Mouse (Mus musculus): ENCODE data around the gene Ints5. TPM values are rescaled to one million over a fixed set of nuclear protein-coding genes. Genes with fewer than 3 reads are reported as not detected.

The Ints5 gene
- total and polyA plus RNA-seq, 2 experiments from 2014 or later, result 26.8 to 29.9 TPM

GRCm38 (mm10) chr19:8946929-8947328 lies 54.1 kb downstream of the Ints5 start:
- no peak for TF ChIP-seq CTCF (IDR thresholded peaks at IDR 0.05; ENCODE audit: low read depth)
- Histone ChIP-seq H3K27ac (ENCODE audit: low read depth, low read length) (no peak overlapping the region), H3K9me3 (ENCODE audit: low read length) (no peaks in the 10 kb centered on the region), H3K27me3 (ENCODE audit: insufficient read depth, low read length) (no peaks in the 10 kb centered on the region), H3K4me3 (ENCODE audit: low read depth, low read length) (no peak overlapping the region), H3K4me1 (ENCODE audit: insufficient read depth) (peaks cover 9% of the 10 kb centered on the region; the same call in 1 of the 2 replicates), H3K9ac (no peak overlapping the region), H3K36me3 (ENCODE audit: insufficient read depth) (peaks cover 71% of the 10 kb centered on the region), H3K4me2 (ENCODE audit: low read depth) (no peak overlapping the region)
- DNase-seq (no peak), ATAC-seq (no peak)
- 95% methylated on average over 7 of the region's 7 CpGs for WGBS

Small RNA genes within 50 kb of the gene (microRNA-seq; reads per million reads assigned to microRNA genes)
- 0 to 0.24 reads per million in 2 experiments for gene Mir5136

Other genes with a start within 250 kb of the Ints5 start
Only the 30 nearest of the 33 such genes appear.
- gene Slc3a2, start 169.6 kb upstream of the Ints5 start, total RNA-seq (2014; rRNA removed), result 107 and 116 TPM in 2 replicates
- 247 and 256 TPM in 2 replicates for gene Slc3a2, start 169.6 kb upstream of the Ints5 start, polyA plus RNA-seq (2015; fragmentation: Nextera tagmentation; extraction: Ambion mirVana)
- 74.1 and 85.9 TPM in 2 replicates for gene Wdr74, start 157.2 kb upstream of the Ints5 start, total RNA-seq (2014; rRNA removed)
- 98.7 and 113 TPM in 2 replicates for gene Wdr74, start 157.2 kb upstream of the Ints5 start, polyA plus RNA-seq (2015; fragmentation: Nextera tagmentation; extraction: Ambion mirVana)
- not detected in 2 replicates for gene 1700092M07Rik, start 152.3 kb upstream of the Ints5 start, total RNA-seq (2014; rRNA removed)
- 0.65 and 0.67 TPM in 2 replicates for gene 1700092M07Rik, start 152.3 kb upstream of the Ints5 start, polyA plus RNA-seq (2015; fragmentation: Nextera tagmentation; extraction: Ambion mirVana)
- gene Stx5a, start 151.6 kb upstream of the Ints5 start, total RNA-seq (2014; rRNA removed), result 130 and 140 TPM in 2 replicates
- 86.4 and 97.6 TPM in 2 replicates for gene Stx5a, start 151.6 kb upstream of the Ints5 start, polyA plus RNA-seq (2015; fragmentation: Nextera tagmentation; extraction: Ambion mirVana)
- gene Nxf1, start 135.9 kb upstream of the Ints5 start, total RNA-seq (2014; rRNA removed), result 81.7 and 114 TPM in 2 replicates
- gene Nxf1, start 135.9 kb upstream of the Ints5 start, polyA plus RNA-seq (2015; fragmentation: Nextera tagmentation; extraction: Ambion mirVana), result 97.1 and 97.9 TPM in 2 replicates
- gene Tmem223, start 122.0 kb upstream of the Ints5 start, total RNA-seq (2014; rRNA removed), result 236 and 241 TPM in 2 replicates
- 269 and 334 TPM in 2 replicates for gene Tmem223, start 122.0 kb upstream of the Ints5 start, polyA plus RNA-seq (2015; fragmentation: Nextera tagmentation; extraction: Ambion mirVana)
- gene Tmem179b, start 118.5 kb upstream of the Ints5 start, total RNA-seq (2014; rRNA removed), result 17.4 and 19.6 TPM in 2 replicates
- gene Tmem179b, start 118.5 kb upstream of the Ints5 start, polyA plus RNA-seq (2015; fragmentation: Nextera tagmentation; extraction: Ambion mirVana), result 22.4 and 22.6 TPM in 2 replicates
- 27.2 and 31.7 TPM in 2 replicates for gene Taf6l, start 106.6 kb upstream of the Ints5 start, total RNA-seq (2014; rRNA removed)
- 25.1 and 25.2 TPM in 2 replicates for gene Taf6l, start 106.6 kb upstream of the Ints5 start, polyA plus RNA-seq (2015; fragmentation: Nextera tagmentation; extraction: Ambion mirVana)
- gene Polr2g, start 94.4 kb upstream of the Ints5 start, total RNA-seq (2014; rRNA removed), result 89.3 and 99.3 TPM in 2 replicates
- gene Polr2g, start 94.4 kb upstream of the Ints5 start, polyA plus RNA-seq (2015; fragmentation: Nextera tagmentation; extraction: Ambion mirVana), result 193 and 216 TPM in 2 replicates
- 7.0 and 7.3 TPM in 2 replicates for gene Zbtb3, start 90.5 kb upstream of the Ints5 start, total RNA-seq (2014; rRNA removed)
- gene Zbtb3, start 90.5 kb upstream of the Ints5 start, polyA plus RNA-seq (2015; fragmentation: Nextera tagmentation; extraction: Ambion mirVana), result 4.3 and 5.0 TPM in 2 replicates
- 71.9 and 72.6 TPM in 2 replicates for gene Ttc9c, start 73.7 kb upstream of the Ints5 start, total RNA-seq (2014; rRNA removed)
- gene Ttc9c, start 73.7 kb upstream of the Ints5 start, polyA plus RNA-seq (2015; fragmentation: Nextera tagmentation; extraction: Ambion mirVana), result 34.1 and 44.4 TPM in 2 replicates
- 28.2 and 38.3 TPM in 2 replicates for gene Hnrnpul2, start 73.0 kb upstream of the Ints5 start, total RNA-seq (2014; rRNA removed)
- 3.9 and 5.3 TPM in 2 replicates for gene Hnrnpul2, start 73.0 kb upstream of the Ints5 start, polyA plus RNA-seq (2015; fragmentation: Nextera tagmentation; extraction: Ambion mirVana)
- gene AC129217.1, start 63.2 kb upstream of the Ints5 start, total RNA-seq (2014; rRNA removed), result not detected in 2 replicates
- gene AC129217.1, start 63.2 kb upstream of the Ints5 start, polyA plus RNA-seq (2015; fragmentation: Nextera tagmentation; extraction: Ambion mirVana), result not detected in 2 replicates
- 81.5 and 91.5 TPM in 2 replicates for gene Bscl2, start 55.5 kb upstream of the Ints5 start, total RNA-seq (2014; rRNA removed)
- gene Bscl2, start 55.5 kb upstream of the Ints5 start, polyA plus RNA-seq (2015; fragmentation: Nextera tagmentation; extraction: Ambion mirVana), result 78.9 and 88.9 TPM in 2 replicates
- gene Gng3, start 53.8 kb upstream of the Ints5 start, total RNA-seq (2014; rRNA removed), result 68.0 and 78.5 TPM in 2 replicates
- 594 and 622 TPM in 2 replicates for gene Gng3, start 53.8 kb upstream of the Ints5 start, polyA plus RNA-seq (2015; fragmentation: Nextera tagmentation; extraction: Ambion mirVana)
- 1.5 and 2.6 TPM in 2 replicates for gene Lrrn4cl, start 42.2 kb upstream of the Ints5 start, total RNA-seq (2014; rRNA removed)
- 0.58 and 0.88 TPM in 2 replicates for gene Lrrn4cl, start 42.2 kb upstream of the Ints5 start, polyA plus RNA-seq (2015; fragmentation: Nextera tagmentation; extraction: Ambion mirVana)
- gene Ubxn1, start 21.5 kb upstream of the Ints5 start, total RNA-seq (2014; rRNA removed), result 108 and 126 TPM in 2 replicates
- 168 and 185 TPM in 2 replicates for gene Ubxn1, start 21.5 kb upstream of the Ints5 start, polyA plus RNA-seq (2015; fragmentation: Nextera tagmentation; extraction: Ambion mirVana)
- 14.2 and 36.1 TPM in 2 replicates for gene Uqcc3, start 12.1 kb upstream of the Ints5 start, total RNA-seq (2014; rRNA removed)
- 59.1 TPM in 2 replicates for gene Uqcc3, start 12.1 kb upstream of the Ints5 start, polyA plus RNA-seq (2015; fragmentation: Nextera tagmentation; extraction: Ambion mirVana)
- gene Lbhd1, start 9.3 kb upstream of the Ints5 start, total RNA-seq (2014; rRNA removed), result 5.0 and 7.2 TPM in 2 replicates
- gene Lbhd1, start 9.3 kb upstream of the Ints5 start, polyA plus RNA-seq (2015; fragmentation: Nextera tagmentation; extraction: Ambion mirVana), result 30.3 and 36.5 TPM in 2 replicates
- gene Gm49403, start 9.1 kb upstream of the Ints5 start, total RNA-seq (2014; rRNA removed), result not detected in 2 replicates
- not detected in 2 replicates for gene Gm49403, start 9.1 kb upstream of the Ints5 start, polyA plus RNA-seq (2015; fragmentation: Nextera tagmentation; extraction: Ambion mirVana)
- gene 1810009A15Rik, start 4.2 kb upstream of the Ints5 start, total RNA-seq (2014; rRNA removed), result 26.0 and 37.5 TPM in 2 replicates
- gene 1810009A15Rik, start 4.2 kb upstream of the Ints5 start, polyA plus RNA-seq (2015; fragmentation: Nextera tagmentation; extraction: Ambion mirVana), result 31.9 and 45.7 TPM in 2 replicates
- gene Gm49416, start 4.1 kb upstream of the Ints5 start, total RNA-seq (2014; rRNA removed), result 0.95 TPM in 1 of 2 replicates, not detected in the other
- 1.4 TPM in 1 of 2 replicates, not detected in the other for gene Gm49416, start 4.1 kb upstream of the Ints5 start, polyA plus RNA-seq (2015; fragmentation: Nextera tagmentation; extraction: Ambion mirVana)
- 67.7 and 96.7 TPM in 2 replicates for gene Ganab, start 5.1 kb downstream of the Ints5 start, total RNA-seq (2014; rRNA removed)
- gene Ganab, start 5.1 kb downstream of the Ints5 start, polyA plus RNA-seq (2015; fragmentation: Nextera tagmentation; extraction: Ambion mirVana), result 47.0 and 54.0 TPM in 2 replicates
- 99.6 and 120 TPM in 2 replicates for gene B3gat3, start 27.4 kb downstream of the Ints5 start, total RNA-seq (2014; rRNA removed)
- 89.3 and 94.0 TPM in 2 replicates for gene B3gat3, start 27.4 kb downstream of the Ints5 start, polyA plus RNA-seq (2015; fragmentation: Nextera tagmentation; extraction: Ambion mirVana)
- 2.3 and 3.5 TPM in 2 replicates for gene Rom1, start 36.4 kb downstream of the Ints5 start, total RNA-seq (2014; rRNA removed)
- gene Rom1, start 36.4 kb downstream of the Ints5 start, polyA plus RNA-seq (2015; fragmentation: Nextera tagmentation; extraction: Ambion mirVana), result 2.4 and 3.3 TPM in 2 replicates
- 5.1 and 7.3 TPM in 2 replicates for gene Eml3, start 36.5 kb downstream of the Ints5 start, total RNA-seq (2014; rRNA removed)
- gene Eml3, start 36.5 kb downstream of the Ints5 start, polyA plus RNA-seq (2015; fragmentation: Nextera tagmentation; extraction: Ambion mirVana), result 7.5 and 8.1 TPM in 2 replicates
- 71.2 and 86.4 TPM in 2 replicates for gene Mta2, start 48.9 kb downstream of the Ints5 start, total RNA-seq (2014; rRNA removed)
- 87.8 and 91.3 TPM in 2 replicates for gene Mta2, start 48.9 kb downstream of the Ints5 start, polyA plus RNA-seq (2015; fragmentation: Nextera tagmentation; extraction: Ambion mirVana)
- gene Tut1, start 60.8 kb downstream of the Ints5 start, total RNA-seq (2014; rRNA removed), result 20.8 and 24.5 TPM in 2 replicates
- gene Tut1, start 60.8 kb downstream of the Ints5 start, polyA plus RNA-seq (2015; fragmentation: Nextera tagmentation; extraction: Ambion mirVana), result 14.8 and 17.6 TPM in 2 replicates
- 524 and 615 TPM in 2 replicates for gene Eef1g, start 74.0 kb downstream of the Ints5 start, total RNA-seq (2014; rRNA removed)
- gene Eef1g, start 74.0 kb downstream of the Ints5 start, polyA plus RNA-seq (2015; fragmentation: Nextera tagmentation; extraction: Ambion mirVana), result 250 and 269 TPM in 2 replicates
- 11.4 and 17.9 TPM in 2 replicates for gene Ahnak, start 96.3 kb downstream of the Ints5 start, total RNA-seq (2014; rRNA removed)
- gene Ahnak, start 96.3 kb downstream of the Ints5 start, polyA plus RNA-seq (2015; fragmentation: Nextera tagmentation; extraction: Ambion mirVana), result 3.2 and 3.9 TPM in 2 replicates